Mouse (Mus musculus) cerebellum, postnatal 4 days (tissue): ENCODE measurements around the gene Arhgap42.
A peak's percentile ranks its signal among the peaks of the same experiment; 100 is the strongest.

Source experiments
- DNase-seq, 2 experiments: peaks; one replicate each; pipeline ENCODE4 v3.0.0; 2022; ENCODE audit warnings: low spot score in 2 of 2, mixed read lengths in 1 of 2

Gene Arhgap42

GRCm38 (mm10) chr9:9037017-9037671, 201.8 kb downstream of the Arhgap42 start:
- DNase-seq = no peak

GRCm38 (mm10) chr9:9027904-9028303, 211.0 kb downstream of the Arhgap42 start:
- no peak for DNase-seq

- no peak for DNase-seq
These were observed 211.5 kb downstream of the Arhgap42 start for GRCm38 (mm10) chr9:9027445-9027844.

GRCm38 (mm10) chr9:9015108-9015507, 223.8 kb downstream of the Arhgap42 start:
- DNase-seq = no peak

- DNase-seq = no peak
These were observed 237.7 kb downstream of the Arhgap42 start for GRCm38 (mm10) chr9:9001170-9001569.

- DNase-seq = no peak
These were observed 242.4 kb downstream of the Arhgap42 start for GRCm38 (mm10) chr9:8996494-8996893.

GRCm38 (mm10) chr9:8982315-8982714, 256.6 kb downstream of the Arhgap42 start:
- DNase-seq = no peak

- DNase-seq = no peak
These were observed 261.1 kb downstream of the Arhgap42 start for GRCm38 (mm10) chr9:8977775-8978174.

- DNase-seq = no peak
These were observed 267.4 kb downstream of the Arhgap42 start, which contains the start of gene Gm16485 for GRCm38 (mm10) chr9:8971491-8971890. Gene Gm16485, plus strand, starts transcription at chr9:8971791.

- DNase-seq = no peak
These were observed 268.7 kb downstream of the Arhgap42 start for GRCm38 (mm10) chr9:8970240-8970639.

- DNase-seq = peak in 1 of 2 experiments; percentile 21
These were observed 274.3 kb downstream of the Arhgap42 start for GRCm38 (mm10) chr9:8964512-8965133.

GRCm38 (mm10) chr9:8953306-8953705, 285.6 kb downstream of the Arhgap42 start:
- DNase-seq = no peak
